Mouse (Mus musculus): ENCODE measurements at regions not wholly inside any gene's neighbourhood (a gene's known extent, or its start where the extent isn't known, plus 50 kb on each side); places are given as distances from the start of the nearest gene placed in this dataset.
"Not testable (repeated sequence)": the region's sequence is repeated elsewhere in the genome, so short reads cannot be mapped to it uniquely, and the experiment has no call there.

DNA sequence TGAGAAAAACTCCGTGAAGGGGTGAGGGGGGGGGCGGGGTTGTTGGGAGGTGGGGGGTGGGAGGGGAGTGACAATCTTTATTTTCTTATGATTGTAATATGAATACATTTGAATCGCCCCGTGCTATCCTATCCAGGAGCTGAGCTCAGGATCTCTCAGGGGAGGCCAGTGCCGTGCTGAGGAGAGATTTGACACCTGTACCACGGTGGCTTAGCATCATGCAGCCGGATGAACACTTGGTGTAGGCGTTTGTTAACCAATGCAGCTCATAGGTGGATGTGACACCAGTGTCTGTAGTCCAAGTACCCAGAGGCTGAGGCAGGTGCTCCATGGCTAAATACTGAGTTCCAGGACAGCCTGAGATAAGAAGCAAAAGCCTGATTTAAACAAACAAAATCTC, 158.2 kb upstream of the Ttc29 start:
- 0 out of 2 replicates have a peak overlapping the region, but pooled peaks have one; percentile 19 for H3K4me2 ChIP-seq (replicated peaks)
- H3K27ac ChIP-seq = 0 out of 2 replicates have a peak overlapping the region, but pooled peaks have one; percentile 9
- H3K27me3 ChIP-seq = no peaks in the 10 kb centered on the region
- H3K36me3 ChIP-seq = no peaks in the 10 kb centered on the region
- peaks cover 7% of the 10 kb centered on the region; the same call in 1 of the 2 replicates for H3K4me1 ChIP-seq
- no peak overlapping the region for H3K4me3 ChIP-seq
- H3K9me3 ChIP-seq = no peaks in the 10 kb centered on the region
- 16% methylated on average over 8 of the region's 8 CpGs for WGBS
- 0 out of 2 replicates have a peak, but pooled peaks have one; percentile 56 for ATAC-seq (ENCODE audit: insufficient number of reproducible peaks, insufficient read depth, low FRiP score, low TSS enrichment)
- no peak overlapping the region for H3K9ac ChIP-seq

- 56% methylated on average over 3 of the region's 3 CpGs for WGBS
- Histone ChIP-seq H3K27ac (no peak overlapping the region), H3K27me3 (no peaks in the 10 kb centered on the region), H3K4me2 (replicated peaks) (no peak overlapping the region), H3K4me1 (peaks cover 7% of the 10 kb centered on the region; the same call in 1 of the 2 replicates), H3K36me3 (no peaks in the 10 kb centered on the region), H3K9ac (no peak overlapping the region), H3K9me3 (no peaks in the 10 kb centered on the region), H3K4me3 (no peak overlapping the region)
- no peak for ATAC-seq (ENCODE audit: insufficient number of reproducible peaks, insufficient read depth, low FRiP score, low TSS enrichment)
Measured at GRCm38 (mm10) chr8:78055531-78055930, 157.6 kb upstream of the Ttc29 start.

- H3K9ac ChIP-seq = no peak overlapping the region
- H3K27me3 ChIP-seq = no peaks in the 10 kb centered on the region
- H3K4me3 ChIP-seq = no peak overlapping the region
- no peak overlapping the region for H3K4me2 ChIP-seq (replicated peaks)
- H3K9me3 ChIP-seq = no peaks in the 10 kb centered on the region
- 69% methylated on average over 4 of the region's 4 CpGs for WGBS
- no peak overlapping the region for H3K27ac ChIP-seq
- no peaks in the 10 kb centered on the region for H3K36me3 ChIP-seq
- no peak for ATAC-seq (ENCODE audit: insufficient number of reproducible peaks, insufficient read depth, low FRiP score, low TSS enrichment)
- peaks cover 7% of the 10 kb centered on the region; the same call in 1 of the 2 replicates for H3K4me1 ChIP-seq
Measured at GRCm38 (mm10) chr8:78057357-78057756, 155.7 kb upstream of the Ttc29 start.

- Histone ChIP-seq H3K4me2 (replicated peaks) (no peak overlapping the region), H3K9me3 (no peaks in the 10 kb centered on the region), H3K27me3 (peaks cover under 1% of the 10 kb centered on the region; the same call in 1 of the 2 replicates), H3K36me3 (no peaks in the 10 kb centered on the region), H3K9ac (no peak overlapping the region), H3K4me1 (peaks cover 6% of the 10 kb centered on the region; the same call in 1 of the 2 replicates), H3K27ac (peak overlapping the region; percentile 50; the same call in 1 of the 2 replicates), H3K4me3 (no peak overlapping the region)
- 41% methylated on average over 9 of the region's 9 CpGs for WGBS
- no peak for ATAC-seq (ENCODE audit: insufficient number of reproducible peaks, insufficient read depth, low FRiP score, low TSS enrichment)
Measured at GRCm38 (mm10) chr8:78061827-78062719, 151.0 kb upstream of the Ttc29 start.

DNA sequence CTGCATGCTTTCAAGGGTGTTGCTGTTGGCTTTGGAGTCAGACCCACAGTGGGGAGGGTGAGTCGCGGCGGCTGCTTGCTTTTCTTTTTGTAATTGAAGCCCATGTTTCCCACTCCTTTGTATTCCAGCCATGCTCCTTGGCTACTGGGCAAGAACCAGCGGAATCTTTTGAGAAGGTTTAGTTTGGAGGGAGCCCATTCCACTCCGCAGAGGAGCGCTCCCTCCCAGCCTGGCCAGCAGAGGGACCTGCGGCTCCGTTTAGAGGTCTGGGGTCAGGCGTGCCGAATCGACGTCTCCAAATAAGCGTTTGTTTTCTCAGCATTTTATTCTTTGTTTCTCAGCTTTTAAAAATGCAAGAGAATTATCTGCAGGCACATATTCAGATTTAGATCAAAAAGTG, 149.6 kb upstream of the Ttc29 start:
- WGBS = 3% methylated on average over 13 of the region's 13 CpGs
- Histone ChIP-seq H3K4me3 (peak overlapping the region; percentile 22; the same call in 1 of the 2 replicates), H3K4me1 (peaks cover 6% of the 10 kb centered on the region; the same call in 1 of the 2 replicates), H3K9me3 (no peaks in the 10 kb centered on the region), H3K9ac (no peak overlapping the region), H3K27me3 (peaks cover 7% of the 10 kb centered on the region; the same call in 1 of the 2 replicates), H3K36me3 (no peaks in the 10 kb centered on the region), H3K4me2 (replicated peaks) (peak overlapping the region; percentile 50), H3K27ac (no peak overlapping the region)
- ATAC-seq (ENCODE audit: insufficient number of reproducible peaks, insufficient read depth, low FRiP score, low TSS enrichment) = no peak

DNA sequence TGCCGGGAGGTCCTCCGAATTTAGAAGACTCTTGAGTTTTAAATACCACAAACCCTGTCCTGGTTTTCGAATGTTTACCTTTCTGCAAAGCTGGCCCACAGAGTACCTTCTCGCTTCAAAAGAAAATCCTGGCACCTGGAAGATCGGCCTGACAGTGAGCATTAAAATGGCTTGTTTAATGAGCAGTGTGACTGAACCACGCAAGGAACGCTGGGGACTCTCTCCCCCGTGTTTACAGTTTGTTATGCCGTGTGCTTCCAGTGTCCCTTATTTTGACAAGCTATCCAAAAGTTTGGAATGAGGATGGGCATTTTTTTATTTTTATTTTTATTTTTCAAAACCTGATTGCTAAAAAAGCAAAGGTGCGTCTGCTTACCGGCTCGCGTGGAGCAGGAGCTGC, 148.9 kb upstream of the Ttc29 start:
- H3K36me3 ChIP-seq = no peaks in the 10 kb centered on the region
- H3K27me3 ChIP-seq = peaks cover 7% of the 10 kb centered on the region; the same call in 1 of the 2 replicates
- H3K9me3 ChIP-seq = no peaks in the 10 kb centered on the region
- peak overlapping the region; percentile 22; the same call in 1 of the 2 replicates for H3K4me3 ChIP-seq
- no peak overlapping the region for H3K27ac ChIP-seq
- peaks cover 6% of the 10 kb centered on the region; the same call in 1 of the 2 replicates for H3K4me1 ChIP-seq
- no peak overlapping the region for H3K9ac ChIP-seq
- WGBS = 42% methylated on average over 13 of the region's 13 CpGs
- H3K4me2 ChIP-seq (replicated peaks) = peak overlapping the region; percentile 50
- no peak for ATAC-seq (ENCODE audit: insufficient number of reproducible peaks, insufficient read depth, low FRiP score, low TSS enrichment)

- 28% methylated on average over 10 of the region's 10 CpGs for WGBS
- Histone ChIP-seq H3K27ac (no peak overlapping the region), H3K4me3 (no peak overlapping the region), H3K9me3 (no peaks in the 10 kb centered on the region), H3K9ac (peak overlapping the region; percentile 10; the same call in 1 of the 2 replicates), H3K4me2 (replicated peaks) (no peak overlapping the region), H3K27me3 (peaks cover 7% of the 10 kb centered on the region; the same call in 1 of the 2 replicates), H3K36me3 (no peaks in the 10 kb centered on the region), H3K4me1 (peaks cover 6% of the 10 kb centered on the region; the same call in 1 of the 2 replicates)
- ATAC-seq (ENCODE audit: insufficient number of reproducible peaks, insufficient read depth, low FRiP score, low TSS enrichment) = no peak
Measured at GRCm38 (mm10) chr8:78065890-78066493, 147.1 kb upstream of the Ttc29 start.

DNA sequence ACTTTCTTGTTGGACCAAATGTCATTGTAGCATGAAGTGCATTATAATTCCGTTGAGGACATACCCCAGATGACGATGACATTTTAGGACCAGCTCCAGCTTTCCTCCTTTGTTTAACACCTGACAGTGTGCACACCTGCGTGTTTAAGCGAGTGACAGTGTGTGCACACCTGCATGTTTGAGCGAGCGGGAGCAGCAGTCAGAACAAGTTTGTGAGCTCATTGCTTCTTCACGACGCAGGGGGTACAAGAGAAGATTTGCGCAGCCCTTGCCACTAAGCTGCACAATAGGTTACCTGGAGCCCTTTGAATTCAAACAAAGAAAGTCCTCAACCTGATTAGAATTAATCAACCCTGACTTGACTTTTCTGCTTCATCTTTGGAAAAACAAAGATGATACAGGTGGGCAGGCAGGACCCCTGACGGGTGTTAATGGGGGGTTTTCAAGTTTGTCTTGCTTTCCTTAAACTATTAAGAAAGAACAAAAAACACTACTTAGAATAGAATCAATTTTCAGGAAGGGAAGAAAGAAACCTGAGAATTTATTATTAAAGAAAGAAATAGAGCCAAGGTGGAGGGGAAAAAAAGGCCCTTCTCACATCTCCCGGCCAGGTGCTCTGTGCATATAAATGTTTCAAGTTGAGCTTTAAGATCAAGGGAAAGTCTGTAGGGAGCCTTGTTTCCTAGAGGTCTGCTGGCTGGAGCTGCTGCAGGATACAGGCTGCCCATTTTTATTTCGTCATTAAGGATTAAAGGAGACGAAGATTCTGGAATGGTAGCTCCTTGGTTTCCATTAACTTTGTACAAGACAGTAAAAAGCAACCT, 144.8 kb upstream of the Ttc29 start:
- Histone ChIP-seq H3K4me3 (no peak overlapping the region), H3K4me2 (replicated peaks) (no peak overlapping the region), H3K27me3 (peaks cover 7% of the 10 kb centered on the region; the same call in 1 of the 2 replicates), H3K36me3 (no peaks in the 10 kb centered on the region), H3K27ac (no peak overlapping the region), H3K9me3 (no peaks in the 10 kb centered on the region), H3K4me1 (peaks cover 11% of the 10 kb centered on the region; the same call in 1 of the 2 replicates), H3K9ac (no peak overlapping the region)
- 18% methylated on average over 13 of the region's 13 CpGs for WGBS
- no peak for ATAC-seq (ENCODE audit: insufficient number of reproducible peaks, insufficient read depth, low FRiP score, low TSS enrichment)

GRCm38 (mm10) chr8:78073821-78074220, 139.3 kb upstream of the Ttc29 start:
- WGBS = 86% methylated on average over 7 of the region's 7 CpGs
- Histone ChIP-seq H3K36me3 (no peaks in the 10 kb centered on the region), H3K27ac (no peak overlapping the region)

DNA sequence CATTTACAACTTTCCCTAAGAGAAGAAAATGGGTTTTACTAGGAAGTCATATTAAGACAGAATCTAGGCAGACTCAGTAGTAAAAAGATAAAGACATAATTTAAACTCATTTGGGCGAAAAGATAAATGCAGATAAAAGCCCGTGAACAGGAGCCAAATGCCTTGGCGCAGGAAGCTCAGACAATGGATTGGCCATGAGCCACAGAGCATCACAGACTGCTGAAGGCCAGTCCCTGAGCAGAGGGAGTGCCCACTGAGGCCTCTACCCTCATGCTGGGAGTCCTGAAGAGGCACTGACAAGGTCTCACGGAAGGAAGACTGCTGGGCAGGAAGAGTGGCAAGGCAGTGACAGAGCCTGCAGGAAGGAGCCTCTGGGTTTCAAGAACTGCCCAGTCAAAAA, 136.0 kb upstream of the Ttc29 start:
- H3K9ac ChIP-seq = no peak overlapping the region
- no peaks in the 10 kb centered on the region for H3K27me3 ChIP-seq
- no peaks in the 10 kb centered on the region for H3K9me3 ChIP-seq
- no peak overlapping the region for H3K4me3 ChIP-seq
- 54% methylated on average over 4 of the region's 4 CpGs for WGBS
- H3K4me2 ChIP-seq (replicated peaks) = no peak overlapping the region
- H3K36me3 ChIP-seq = no peaks in the 10 kb centered on the region
- H3K4me1 ChIP-seq = peaks cover 16% of the 10 kb centered on the region; the same call in 1 of the 2 replicates
- no peak overlapping the region for H3K27ac ChIP-seq
- ATAC-seq (ENCODE audit: insufficient number of reproducible peaks, insufficient read depth, low FRiP score, low TSS enrichment) = no peak

More at GRCm38 (mm10) chr8:78073821-78074220, 139.3 kb upstream of the Ttc29 start:
- Histone ChIP-seq H3K4me1 (peaks cover 16% of the 10 kb centered on the region; the same call in 1 of the 2 replicates), H3K9me3 (no peaks in the 10 kb centered on the region), H3K4me3 (no peak overlapping the region), H3K4me2 (replicated peaks) (no peak overlapping the region), H3K9ac (no peak overlapping the region), H3K27me3 (no peaks in the 10 kb centered on the region)
- ATAC-seq (ENCODE audit: insufficient number of reproducible peaks, insufficient read depth, low FRiP score, low TSS enrichment) = no peak

DNA sequence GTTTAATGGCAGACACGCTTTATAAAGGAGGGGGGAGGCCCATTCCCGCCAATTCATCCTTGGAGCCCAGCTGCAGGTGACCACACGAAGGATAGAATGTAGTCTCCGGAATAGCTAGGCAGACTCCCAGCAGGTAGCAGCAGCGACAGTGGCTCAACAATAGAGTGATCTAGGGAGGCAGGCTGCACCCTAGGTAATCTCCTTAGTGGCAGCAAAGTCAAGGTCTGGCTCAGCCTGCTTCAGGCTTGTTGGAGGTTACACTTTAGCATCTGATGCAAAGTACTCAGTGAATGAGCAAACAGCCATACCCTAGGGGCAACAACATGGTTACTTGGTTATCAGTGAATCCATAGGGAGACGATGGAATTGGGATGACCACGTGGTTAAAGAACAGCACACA, 131.7 kb upstream of the Ttc29 start:
- not testable (repeated sequence) for H3K27me3 ChIP-seq; H3K4me1 ChIP-seq; ATAC-seq (ENCODE audit: insufficient number of reproducible peaks, insufficient read depth, low FRiP score, low TSS enrichment); H3K9ac ChIP-seq; H3K4me3 ChIP-seq; H3K4me2 ChIP-seq (replicated peaks); H3K27ac ChIP-seq; H3K9me3 ChIP-seq; H3K36me3 ChIP-seq
- 47% methylated on average over 7 of the region's 7 CpGs for WGBS
